Mouse (Mus musculus) cerebellum, adult 2 months (tissue): ENCODE results near the gene Tpk1. TPM values are rescaled to one million over a fixed set of nuclear protein-coding genes. Genes with fewer than 3 reads are reported as not detected.

ENCODE experiments used
- DNase-seq, 2 experiments: peaks; one replicate each; pipeline ENCODE4 v3.0.0; 2021
- H3K27ac ChIP-seq: fragments of 200-500 bp; 2 replicates; pipeline ENCODE4 v1.5.1; 2012; ENCODE audit warnings: low read length, control low read depth, inconsistent platforms; ENCODE audit not compliant: insufficient read depth
- H3K27me3 ChIP-seq: fragments of 200-500 bp; 2 replicates; pipeline ENCODE4 v1.6.1; 2012; ENCODE audit warnings: inconsistent platforms, mild to moderate bottlenecking, low read length, moderate library complexity; ENCODE audit not compliant: control insufficient read depth, insufficient read depth
- H3K4me1 ChIP-seq: fragments of 200-500 bp; 2 replicates; pipeline ENCODE4 v1.6.1; 2011; ENCODE audit warnings: low read length; ENCODE audit not compliant: control insufficient read depth, insufficient read depth
- H3K4me3 ChIP-seq: fragments of 200-500 bp; replicated peaks from 2 replicates; pipeline ENCODE3; 2011; ENCODE audit warnings: mild to moderate bottlenecking, low read depth, low read length, control low read depth; ENCODE audit not compliant: insufficient read depth
- CTCF ChIP-seq: fragments of 200-500 bp; IDR thresholded peaks from 2 replicates; pipeline ENCODE4 v1.5.1; 2011; ENCODE audit warnings: low read depth, mild to moderate bottlenecking, control low read depth, low read length, moderate library complexity, borderline replicate concordance; ENCODE audit not compliant: insufficient read depth
- POLR2A ChIP-seq: fragments of 200-500 bp; IDR thresholded peaks from 2 replicates; pipeline ENCODE4 v1.6.1; 2011; ENCODE audit warnings: low read length, control low read depth, borderline replicate concordance; ENCODE audit not compliant: insufficient read depth
- WGBS: fragments of 180-500 bp; shearing (Covaris S2); methylation state at CpG from one replicate; pipeline ENCODE4 v1.1.7; 2018; 5-methylcytosine and 5-hydroxymethylcytosine counted together
- polyA plus RNA-seq: library from polyadenylated mRNA; depleted of rRNA; stranded (reverse); fragments of >200 nt; gene quantifications from 2 replicates; pipeline ENCODE4 v1.2.3, GENCODE M21; 2012

The Tpk1 gene
- polyA plus RNA-seq, 1 experiment = 5.0 TPM

- DNase-seq = peak; percentile 65 to 68
These were observed 230.0 kb downstream of the Tpk1 start for GRCm38 (mm10) chr6:43435987-43436541.

GRCm38 (mm10) chr6:43434365-43434764 lies 231.7 kb downstream of the Tpk1 start:
- TF ChIP-seq POLR2A = no peak
- TF ChIP-seq CTCF = no peak

More at GRCm38 (mm10) chr6:43435987-43436541, 230.0 kb downstream of the Tpk1 start:
- Histone ChIP-seq H3K4me3 (no peak overlapping the region), H3K4me1 (peaks cover 9% of the 10 kb centered on the region; the same call in 1 of the 2 replicates), H3K27ac (no peak overlapping the region), H3K27me3 (no peaks in the 10 kb centered on the region)
- WGBS = 36% methylated on average over 2 of the region's 2 CpGs
- TF ChIP-seq POLR2A = no peak
- TF ChIP-seq CTCF = no peak

GRCm38 (mm10) chr6:43424978-43425377 lies 241.1 kb downstream of the Tpk1 start:
- 64% methylated on average over 4 of the region's 4 CpGs for WGBS
- DNase-seq = no peak
- H3K4me1 ChIP-seq = peaks cover 7% of the 10 kb centered on the region; the same call in 1 of the 2 replicates
- H3K4me3 ChIP-seq = no peak overlapping the region
- TF ChIP-seq POLR2A = no peak
- TF ChIP-seq CTCF = peak; percentile 19; the same call in 1 of the 2 replicates
- no peaks in the 10 kb centered on the region for H3K27me3 ChIP-seq
- no peak overlapping the region for H3K27ac ChIP-seq

More at GRCm38 (mm10) chr6:43434365-43434764, 231.7 kb downstream of the Tpk1 start:
- WGBS = 100% methylated on average over 1 of the region's 1 CpGs
- Histone ChIP-seq H3K27me3 (no peaks in the 10 kb centered on the region), H3K27ac (no peak overlapping the region), H3K4me3 (no peak overlapping the region), H3K4me1 (peaks cover 9% of the 10 kb centered on the region; the same call in 1 of the 2 replicates)
- no peak for DNase-seq

GRCm38 (mm10) chr6:43420358-43420979 lies 245.6 kb downstream of the Tpk1 start:
- WGBS = 83% methylated on average over 7 of the region's 7 CpGs
- no peak for TF ChIP-seq CTCF
- no peak for TF ChIP-seq POLR2A
- DNase-seq = no peak
- Histone ChIP-seq H3K4me1 (0 out of 2 replicates have a peak, but pooled peaks cover 1% of the 10 kb centered on the region), H3K27ac (no peak overlapping the region), H3K27me3 (no peaks in the 10 kb centered on the region), H3K4me3 (no peak overlapping the region)

GRCm38 (mm10) chr6:43408949-43409348 lies 257.1 kb downstream of the Tpk1 start:
- no peak overlapping the region for H3K4me3 ChIP-seq
- 39% methylated on average over 1 of the region's 1 CpGs for WGBS
- H3K4me1 ChIP-seq = no peaks in the 10 kb centered on the region
- H3K27me3 ChIP-seq = no peaks in the 10 kb centered on the region
- TF ChIP-seq POLR2A (no peak), CTCF (no peak)
- no peak overlapping the region for H3K27ac ChIP-seq
- no peak for DNase-seq

- TF ChIP-seq CTCF = no peak
- no peak for TF ChIP-seq POLR2A
- Histone ChIP-seq H3K4me1 (peaks cover 7% of the 10 kb centered on the region; the same call in 1 of the 2 replicates), H3K27me3 (no peaks in the 10 kb centered on the region), H3K4me3 (no peak overlapping the region), H3K27ac (peak overlapping the region; percentile 91)
- peak; percentile 55 to 79 for DNase-seq
- 4% methylated on average over 3 of the region's 3 CpGs for WGBS
These were observed 263.0 kb downstream of the Tpk1 start for GRCm38 (mm10) chr6:43403076-43403475.

- no peak for TF ChIP-seq CTCF
- TF ChIP-seq POLR2A = no peak
- peak overlapping the region; percentile 91; the same call in 1 of the 2 replicates for H3K27ac ChIP-seq
- WGBS = 36% methylated on average over 6 of the region's 6 CpGs
These were observed 263.7 kb downstream of the Tpk1 start for GRCm38 (mm10) chr6:43402219-43402997.

More at GRCm38 (mm10) chr6:43402219-43402997, 263.7 kb downstream of the Tpk1 start:
- H3K27me3 ChIP-seq = no peaks in the 10 kb centered on the region
- peaks cover 7% of the 10 kb centered on the region; the same call in 1 of the 2 replicates for H3K4me1 ChIP-seq
- DNase-seq = peak; percentile 20 to 21
- no peak overlapping the region for H3K4me3 ChIP-seq
